Mouse (Mus musculus): Measurements from ENCODE around the gene Gm6993.

GRCm38 (mm10) chr12:31280318-31280717 is 39.7 kb downstream of the Gm6993 start:
- TF ChIP-seq CTCF (IDR thresholded peaks at IDR 0.05; ENCODE audit: insufficient read depth, low read length) (no peak), POLR2A (IDR thresholded peaks at IDR 0.05; ENCODE audit: borderline replicate concordance, extremely low read depth, low read depth, low read length) (no peak)

All from lung, adult 2 months (tissue).